Mouse (Mus musculus): ENCODE measurements around the gene Cldn11. TPM values are rescaled to one million over a fixed set of nuclear protein-coding genes. Genes with fewer than 3 reads are reported as not detected.
"Not testable (repeated sequence)": the region's sequence is repeated elsewhere in the genome, so short reads cannot be mapped to it uniquely, and the experiment has no call there.

Cldn11 gene
- polyA plus RNA-seq, 1 experiment from 2014 or later = 33.1 TPM

- not testable (repeated sequence) for H3K4me1 ChIP-seq; H3K4me3 ChIP-seq (replicated peaks); H3K4me2 ChIP-seq; H3K27ac ChIP-seq; H3K9me3 ChIP-seq; H3K9ac ChIP-seq; H3K27me3 ChIP-seq; ATAC-seq (ENCODE audit: low FRiP score); H3K36me3 ChIP-seq (replicated peaks)
- 91% methylated on average over 4 of the region's 4 CpGs for WGBS
Observed at GRCm38 (mm10) chr3:31136591-31136990, 13.1 kb upstream of the Cldn11 start.

GRCm38 (mm10) chr3:31138454-31139424 is 11.0 kb upstream of the Cldn11 start:
- H3K27ac ChIP-seq = no peak overlapping the region
- ATAC-seq (ENCODE audit: low FRiP score) = no peak
- H3K4me3 ChIP-seq (replicated peaks) = no peak overlapping the region
- no peaks in the 10 kb centered on the region for H3K27me3 ChIP-seq
- H3K4me1 ChIP-seq = no peaks in the 10 kb centered on the region
- no peak overlapping the region for H3K9ac ChIP-seq
- WGBS = 59% methylated on average over 13 of the region's 13 CpGs
- H3K4me2 ChIP-seq = no peak overlapping the region
- H3K36me3 ChIP-seq (replicated peaks) = no peaks in the 10 kb centered on the region
- H3K9me3 ChIP-seq = no peaks in the 10 kb centered on the region

GRCm38 (mm10) chr3:31141621-31142020 is 8.1 kb upstream of the Cldn11 start:
- 85% methylated on average over 4 of the region's 4 CpGs for WGBS
- Histone ChIP-seq H3K9ac (no peak overlapping the region), H3K4me1 (no peaks in the 10 kb centered on the region), H3K27me3 (no peaks in the 10 kb centered on the region), H3K4me2 (no peak overlapping the region), H3K27ac (no peak overlapping the region), H3K36me3 (replicated peaks) (no peaks in the 10 kb centered on the region), H3K9me3 (no peaks in the 10 kb centered on the region), H3K4me3 (replicated peaks) (no peak overlapping the region)
- ATAC-seq (ENCODE audit: low FRiP score) = no peak

- not testable (repeated sequence) for H3K4me2 ChIP-seq; H3K4me3 ChIP-seq (replicated peaks); H3K9me3 ChIP-seq; H3K36me3 ChIP-seq (replicated peaks); H3K27ac ChIP-seq; ATAC-seq (ENCODE audit: low FRiP score); H3K9ac ChIP-seq
- WGBS = 82% methylated on average over 11 of the region's 11 CpGs
- Histone ChIP-seq H3K27me3 (peaks cover 28% of the 10 kb centered on the region), H3K4me1 (peaks cover 11% of the 10 kb centered on the region)
Observed at GRCm38 (mm10) chr3:31145222-31145621, 4.5 kb upstream of the Cldn11 start.

GRCm38 (mm10) chr3:31145641-31146290 is 4.0 kb upstream of the Cldn11 start:
- 15% methylated on average over 14 of the region's 14 CpGs for WGBS
- H3K9ac ChIP-seq = no peak overlapping the region
- peaks cover 33% of the 10 kb centered on the region for H3K27me3 ChIP-seq
- no peak overlapping the region; the same call in 1 of the 2 replicates for H3K4me2 ChIP-seq
- H3K27ac ChIP-seq = no peak overlapping the region
- no peak overlapping the region for H3K4me3 ChIP-seq (replicated peaks)
- H3K36me3 ChIP-seq (replicated peaks) = no peaks in the 10 kb centered on the region
- H3K4me1 ChIP-seq = peaks cover 12% of the 10 kb centered on the region
- H3K9me3 ChIP-seq = no peaks in the 10 kb centered on the region
- peak; percentile 81 for ATAC-seq (ENCODE audit: low FRiP score)

- Histone ChIP-seq H3K4me1 (peaks cover 12% of the 10 kb centered on the region), H3K36me3 (replicated peaks) (no peaks in the 10 kb centered on the region), H3K4me3 (replicated peaks) (no peak overlapping the region), H3K4me2 (no peak overlapping the region), H3K9ac (no peak overlapping the region), H3K27ac (no peak overlapping the region), H3K27me3 (peaks cover 43% of the 10 kb centered on the region), H3K9me3 (no peaks in the 10 kb centered on the region)
- no peak for ATAC-seq (ENCODE audit: low FRiP score)
- WGBS = 80% methylated on average over 7 of the region's 7 CpGs
Observed at GRCm38 (mm10) chr3:31148595-31148994, 1.1 kb upstream of the Cldn11 start.

GRCm38 (mm10) chr3:31152108-31152507 is 2.4 kb downstream of the Cldn11 start:
- Histone ChIP-seq H3K27me3 (peaks cover 43% of the 10 kb centered on the region), H3K36me3 (replicated peaks) (no peaks in the 10 kb centered on the region), H3K9me3 (no peaks in the 10 kb centered on the region), H3K4me2 (no peak overlapping the region), H3K4me3 (replicated peaks) (no peak overlapping the region), H3K4me1 (peaks cover 18% of the 10 kb centered on the region), H3K9ac (no peak overlapping the region), H3K27ac (no peak overlapping the region)
- WGBS = 69% methylated on average over 6 of the region's 6 CpGs
- no peak for ATAC-seq (ENCODE audit: low FRiP score)

GRCm38 (mm10) chr3:31156126-31156525 is 6.4 kb downstream of the Cldn11 start:
- Histone ChIP-seq H3K27me3 (peaks cover 8% of the 10 kb centered on the region; the same call in 1 of the 2 replicates), H3K4me3 (replicated peaks) (no peak overlapping the region), H3K4me1 (peaks cover 9% of the 10 kb centered on the region), H3K4me2 (no peak overlapping the region), H3K9ac (no peak overlapping the region), H3K36me3 (replicated peaks) (no peaks in the 10 kb centered on the region), H3K9me3 (no peaks in the 10 kb centered on the region), H3K27ac (no peak overlapping the region)
- WGBS = 50% methylated on average over 3 of the region's 3 CpGs
- no peak for ATAC-seq (ENCODE audit: low FRiP score)

GRCm38 (mm10) chr3:31157776-31158175 is 8.1 kb downstream of the Cldn11 start:
- Histone ChIP-seq H3K9ac (no peak overlapping the region), H3K36me3 (replicated peaks) (no peaks in the 10 kb centered on the region), H3K27ac (no peak overlapping the region), H3K4me2 (no peak overlapping the region), H3K4me1 (peaks cover 13% of the 10 kb centered on the region), H3K9me3 (no peaks in the 10 kb centered on the region), H3K27me3 (0 out of 2 replicates have a peak, but pooled peaks cover 3% of the 10 kb centered on the region), H3K4me3 (replicated peaks) (no peak overlapping the region)
- 89% methylated on average over 15 of the region's 15 CpGs for WGBS
- ATAC-seq (ENCODE audit: low FRiP score) = no peak

- Histone ChIP-seq H3K4me2 (no peak overlapping the region), H3K9ac (no peak overlapping the region), H3K4me3 (replicated peaks) (no peak overlapping the region), H3K27me3 (no peaks in the 10 kb centered on the region), H3K36me3 (replicated peaks) (no peaks in the 10 kb centered on the region), H3K9me3 (no peaks in the 10 kb centered on the region), H3K4me1 (peaks cover 13% of the 10 kb centered on the region), H3K27ac (no peak overlapping the region)
- no peak for ATAC-seq (ENCODE audit: low FRiP score)
- WGBS = 78% methylated on average over 10 of the region's 10 CpGs
Observed at GRCm38 (mm10) chr3:31160046-31160445, 10.3 kb downstream of the Cldn11 start.

GRCm38 (mm10) chr3:31161336-31161735 is 11.6 kb downstream of the Cldn11 start:
- Histone ChIP-seq H3K27ac (no peak overlapping the region), H3K4me2 (no peak overlapping the region), H3K4me3 (replicated peaks) (no peak overlapping the region), H3K9me3 (no peaks in the 10 kb centered on the region), H3K36me3 (replicated peaks) (no peaks in the 10 kb centered on the region), H3K27me3 (no peaks in the 10 kb centered on the region), H3K9ac (no peak overlapping the region), H3K4me1 (peaks cover 13% of the 10 kb centered on the region)
- ATAC-seq (ENCODE audit: low FRiP score) = no peak
- 29% methylated on average over 6 of the region's 6 CpGs for WGBS

GRCm38 (mm10) chr3:31162860-31163259 is 13.1 kb downstream of the Cldn11 start:
- ATAC-seq (ENCODE audit: low FRiP score) = no peak
- no peak overlapping the region for H3K9ac ChIP-seq
- H3K9me3 ChIP-seq = no peaks in the 10 kb centered on the region
- 93% methylated on average over 14 of the region's 14 CpGs for WGBS
- no peaks in the 10 kb centered on the region for H3K27me3 ChIP-seq
- no peak overlapping the region for H3K4me3 ChIP-seq (replicated peaks)
- no peak overlapping the region for H3K27ac ChIP-seq
- peaks cover 23% of the 10 kb centered on the region for H3K4me1 ChIP-seq
- H3K4me2 ChIP-seq = no peak overlapping the region
- H3K36me3 ChIP-seq (replicated peaks) = no peaks in the 10 kb centered on the region
